Mouse (Mus musculus): Measurements from ENCODE around the gene Gm49318.

Gene Gm49318

DNA sequence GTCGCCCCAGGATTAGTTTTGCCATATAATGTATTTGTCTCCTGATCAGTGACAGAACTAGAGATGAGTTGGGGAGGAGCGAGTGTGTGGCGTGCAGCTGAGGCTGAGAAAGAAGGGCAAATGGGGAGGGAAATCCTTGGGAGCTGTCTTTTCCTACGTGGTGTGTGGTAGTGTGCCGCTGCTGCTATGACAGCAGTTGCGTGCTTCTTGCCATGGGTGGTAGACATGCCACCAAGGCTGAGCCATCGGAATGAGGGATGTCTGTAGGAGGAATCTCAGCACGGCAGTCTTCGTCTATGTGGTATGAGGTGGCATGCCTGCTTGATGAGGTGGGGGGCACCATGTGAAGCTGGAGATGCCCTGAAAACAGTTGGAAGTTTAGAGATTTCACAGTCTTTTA lies 40.7 kb downstream of the Gm49318 start:
- CTCF ChIA-PET, result no interaction called here

DNA sequence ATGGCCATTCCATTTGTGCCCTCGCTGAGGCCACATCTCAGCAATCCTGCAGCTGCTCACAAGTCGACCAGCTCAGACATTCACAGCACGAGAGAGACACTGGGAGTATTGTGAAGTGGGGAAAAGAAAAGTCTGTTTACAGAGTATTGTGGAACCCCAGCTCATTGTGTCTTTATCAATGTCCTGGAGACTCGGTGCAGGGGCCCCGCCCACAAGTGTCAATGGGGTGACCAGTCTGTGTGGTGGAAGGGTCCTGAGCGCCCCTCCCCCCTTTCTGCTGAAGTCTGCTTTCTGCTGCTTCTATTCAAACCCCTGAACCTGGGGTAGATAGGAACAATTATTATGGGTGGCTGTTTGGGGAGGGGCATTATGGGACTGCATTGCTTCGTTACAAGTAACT lies 42.6 kb downstream of the Gm49318 start:
- CTCF ChIA-PET, result no interaction called here

GRCm38 (mm10) chr9:22024592-22024991 lies 46.5 kb downstream of the Gm49318 start:
- CTCF ChIA-PET, result interaction anchor here (0.5 kb wide), 1 partner anchor 24 kb away, joined by 8 read pairs; no protein-coding TSS in a partner anchor

GRCm38 (mm10) chr9:22017208-22017825 lies 53.7 kb downstream of the Gm49318 start:
- CTCF ChIA-PET, result no interaction called here

DNA sequence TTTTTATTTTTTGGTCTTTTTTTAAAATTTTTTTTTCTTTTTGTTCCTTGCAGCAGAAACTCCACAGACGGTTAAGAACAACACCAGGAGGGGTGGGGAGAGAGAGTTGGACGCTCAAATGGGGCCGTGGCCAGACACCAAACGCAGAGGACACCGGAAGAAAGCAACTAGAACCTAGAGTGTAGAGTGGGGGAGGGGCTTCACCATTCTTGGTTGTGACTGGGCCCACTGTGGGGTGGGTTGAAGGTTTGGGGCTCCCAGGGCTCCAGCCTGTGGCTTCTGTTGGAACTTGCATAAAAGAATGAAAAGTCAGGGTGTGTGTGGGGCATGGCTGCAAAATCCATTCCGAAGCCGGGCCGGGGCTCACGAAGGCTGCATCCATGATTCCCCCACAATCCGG lies 54.8 kb downstream of the Gm49318 start:
- CTCF ChIA-PET, result no interaction called here

DNA sequence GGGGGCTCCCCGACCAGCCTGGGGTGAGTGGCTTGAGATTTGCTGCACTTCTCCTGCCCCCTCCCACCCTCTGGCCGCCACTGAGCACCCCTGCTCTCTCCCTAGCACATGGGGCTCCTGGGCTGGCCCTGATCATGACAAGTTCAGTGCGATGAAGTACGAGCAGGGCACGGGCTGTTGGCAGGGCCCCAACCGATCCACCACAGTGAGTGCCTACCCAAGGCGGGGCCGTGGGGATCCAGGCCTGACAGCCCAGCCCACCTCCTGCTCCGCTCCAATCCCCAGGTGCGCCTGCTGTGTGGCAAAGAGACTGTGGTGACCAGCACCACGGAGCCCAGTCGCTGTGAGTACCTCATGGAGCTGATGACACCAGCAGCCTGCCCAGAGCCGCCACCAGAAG lies 58.3 kb downstream of the Gm49318 start:
- CTCF ChIA-PET, result no interaction called here

DNA sequence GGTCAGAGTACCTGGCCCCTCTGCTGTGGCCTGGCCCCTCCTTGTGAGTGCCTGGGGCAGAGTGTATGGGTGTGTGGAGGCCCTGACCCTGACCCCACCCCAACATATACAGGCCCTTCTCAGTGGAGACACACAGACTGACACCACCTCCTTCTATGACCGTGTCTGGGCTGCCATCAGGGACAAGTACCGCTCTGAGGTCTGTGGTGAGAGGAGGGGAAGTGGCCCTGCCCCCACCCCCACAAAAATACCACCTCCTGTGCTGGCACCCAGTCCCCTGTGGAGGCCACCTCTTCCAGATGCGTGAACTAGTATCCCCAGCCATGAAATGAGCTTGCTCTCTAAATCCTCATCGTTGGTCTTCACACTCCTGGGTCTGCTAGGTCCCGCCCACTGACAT lies 60.0 kb downstream of the Gm49318 start:
- CTCF ChIA-PET, result no interaction called here

DNA sequence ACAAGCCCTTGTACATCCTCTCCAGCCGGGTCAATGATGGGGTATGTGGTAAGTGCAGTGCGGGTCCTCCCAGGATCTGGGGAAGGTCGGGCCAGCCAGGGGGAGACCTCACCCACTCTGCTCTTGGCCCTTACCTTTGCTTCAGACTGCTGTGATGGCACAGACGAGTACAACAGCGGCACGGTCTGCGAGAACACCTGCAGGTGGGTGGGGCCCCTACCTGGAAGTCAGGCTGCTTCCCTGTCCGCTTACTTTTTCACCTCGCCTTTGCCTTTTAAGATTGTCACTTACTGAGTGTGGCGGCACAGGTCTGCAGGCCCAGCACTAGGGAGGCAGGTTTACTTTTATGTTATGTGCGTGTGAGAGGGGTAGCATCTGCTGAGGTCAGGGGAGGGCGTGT lies 66.5 kb downstream of the Gm49318 start:
- CTCF ChIA-PET, result no interaction called here

- CTCF ChIA-PET, result no interaction called here
Observed at GRCm38 (mm10) chr9:22003163-22003554, 67.9 kb downstream of the Gm49318 start.

GRCm38 (mm10) chr9:22002194-22003162 lies 68.6 kb downstream of the Gm49318 start, which contains the start of the genes Ccdc151 and Prkcsh:
Gene Ccdc151 (minus strand): TSS chr9:22002634.
Gene Prkcsh (plus strand): TSS chr9:22002806.
- CTCF ChIA-PET, result no interaction called here

- CTCF ChIA-PET, result no interaction called here
Observed at GRCm38 (mm10) chr9:22001633-22002032, 69.4 kb downstream of the Gm49318 start.

- CTCF ChIA-PET, result interaction anchor here (0.6 kb wide), 1 partner anchor 165 kb away, joined by 7 read pairs; no protein-coding TSS in a partner anchor
Observed at GRCm38 (mm10) chr9:22000296-22000695, 70.8 kb downstream of the Gm49318 start.

DNA sequence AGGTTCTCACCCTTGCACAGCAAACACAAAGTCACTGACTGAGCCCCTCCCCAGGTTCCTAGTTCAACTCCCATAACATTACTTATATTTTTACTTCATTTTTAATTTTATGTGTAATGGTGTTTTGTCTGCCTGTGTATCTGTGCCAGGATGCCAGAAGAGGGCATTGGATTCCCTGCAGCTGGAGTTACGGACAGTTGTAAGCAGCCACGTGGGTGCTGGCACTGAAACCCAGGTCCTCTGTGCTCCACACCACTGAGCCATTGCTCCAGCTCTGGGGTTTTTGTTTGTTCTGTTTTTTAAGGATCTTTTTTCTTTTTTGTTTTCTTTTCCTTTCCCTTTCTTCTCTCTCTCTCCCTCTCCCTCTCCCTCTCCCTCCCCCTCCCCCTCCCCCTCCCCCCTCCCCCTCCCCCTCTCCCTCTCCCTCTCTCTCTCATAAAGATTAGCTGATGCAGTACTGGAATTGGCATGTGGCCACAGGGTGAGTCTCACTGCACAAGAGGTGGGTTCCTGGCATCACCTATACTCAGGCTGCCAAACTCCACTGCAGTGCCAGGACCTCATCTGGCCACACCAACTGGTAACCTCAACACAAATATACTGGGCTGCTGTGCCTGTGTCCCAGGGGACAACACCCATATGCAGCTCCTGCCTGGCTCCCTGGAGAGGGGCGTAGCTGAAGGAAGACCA lies 74.7 kb downstream of the Gm49318 start:
- CTCF ChIA-PET, result no interaction called here

GRCm38 (mm10) chr9:21992227-21992626 lies 78.8 kb downstream of the Gm49318 start:
- CTCF ChIA-PET, result no interaction called here

- CTCF ChIA-PET, result interaction anchor here (0.6 to 0.7 kb wide), 2 partner anchors 61 to 130 kb away, joined by 3 read pairs; no protein-coding TSS in a partner anchor
Observed at GRCm38 (mm10) chr9:21989230-21990110, 81.6 kb downstream of the Gm49318 start, which contains the start of gene Rgl3. Gene Rgl3 (minus strand): TSS chr9:21989446.

GRCm38 (mm10) chr9:21988421-21989101 lies 82.5 kb downstream of the Gm49318 start:
- CTCF ChIA-PET, result no interaction called here

DNA sequence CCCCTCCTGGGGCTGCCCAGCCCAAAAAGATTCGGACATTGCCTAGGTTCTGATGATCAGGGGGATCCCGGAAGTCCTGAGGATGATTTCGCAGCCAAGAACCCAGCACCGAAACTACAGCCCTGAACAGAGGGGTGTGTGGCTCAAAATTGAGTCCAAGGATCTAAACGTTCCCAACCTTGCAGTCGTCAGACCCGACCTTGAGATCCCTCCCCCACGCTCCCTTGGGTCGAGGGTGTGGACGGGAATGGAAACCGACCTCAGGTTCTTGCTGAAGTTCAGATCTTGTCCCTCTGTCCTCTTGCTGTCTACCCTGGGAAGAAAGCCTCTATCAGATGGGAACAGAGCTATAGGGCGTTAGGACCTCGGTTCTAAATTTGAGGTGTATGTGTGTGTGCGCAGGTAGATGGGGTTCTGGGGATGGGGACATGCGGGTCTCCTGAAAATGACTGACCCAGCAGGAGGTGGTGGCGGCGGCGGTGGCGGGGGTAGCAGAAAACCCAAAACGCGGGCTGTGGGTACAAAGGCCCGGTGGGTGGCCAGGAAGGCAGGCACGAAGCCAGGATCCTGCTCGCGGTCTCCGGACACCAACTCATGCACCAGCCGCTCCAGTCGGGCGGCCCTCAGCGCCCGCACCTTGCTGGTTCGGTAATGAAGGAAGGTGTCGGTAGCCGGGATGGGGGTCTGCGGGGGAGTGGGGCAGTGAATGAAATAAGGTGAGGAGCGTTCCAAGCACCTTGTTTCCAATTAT lies 83.3 kb downstream of the Gm49318 start:
- CTCF ChIA-PET, result no interaction called here
